Mouse (Mus musculus) myocyte (in vitro differentiated cells): ENCODE data around the gene Amigo1.
A peak's percentile ranks its signal among the peaks of the same experiment; 100 is the strongest.

ENCODE experiments used
- CEBPB ChIP-seq: IDR thresholded peaks from 2 replicates; pipeline ENCODE4 v1.6.1; 2011; ENCODE audit warnings: mild to moderate bottlenecking, moderate library complexity; ENCODE audit not compliant: poor library complexity, insufficient read depth, severe bottlenecking
- E2F4 ChIP-seq: IDR thresholded peaks from one replicate; pipeline ENCODE4 v1.6.1; 2011; ENCODE audit warnings: mild to moderate bottlenecking, control low read depth, moderate library complexity; ENCODE audit not compliant: insufficient read depth
- MAX ChIP-seq: IDR thresholded peaks from one replicate; pipeline ENCODE4 v1.6.1; 2011; ENCODE audit warnings: low read depth, mild to moderate bottlenecking, control low read depth
- MYOD1 ChIP-seq, 3 experiments: IDR thresholded peaks; one replicate each; pipeline ENCODE4 v1.6.1; 2011; ENCODE audit warnings: control low read depth in 2 of 3, low read depth in 2 of 3, mild to moderate bottlenecking in 2 of 3, moderate library complexity in 1 of 3; ENCODE audit not compliant: insufficient read length in 2 of 3, control insufficient read depth in 1 of 3
- MYOG ChIP-seq, 3 experiments: IDR thresholded peaks; one replicate each; pipeline ENCODE4 v1.6.1; 2011; ENCODE audit warnings: control low read depth in 2 of 3, low read depth in 2 of 3, mild to moderate bottlenecking in 2 of 3; ENCODE audit not compliant: insufficient read length in 2 of 3, control insufficient read depth in 1 of 3, insufficient read depth in 1 of 3
- POLR2A ChIP-seq: IDR thresholded peaks from one replicate; pipeline ENCODE4 v1.6.1; 2011; ENCODE audit warnings: low read depth, mild to moderate bottlenecking, control low read depth, moderate library complexity; ENCODE audit not compliant: insufficient read length
- POLR2AphosphoS2 ChIP-seq: IDR thresholded peaks from one replicate; pipeline ENCODE4 v1.6.1; 2011; ENCODE audit warnings: low read depth, control low read depth; ENCODE audit not compliant: insufficient read length
- REST ChIP-seq: IDR thresholded peaks from one replicate; pipeline ENCODE4 v1.6.1; 2011; ENCODE audit warnings: mild to moderate bottlenecking, control low read depth, moderate library complexity; ENCODE audit not compliant: insufficient read depth, insufficient read length
- SRF ChIP-seq: IDR thresholded peaks from one replicate; pipeline ENCODE4 v1.6.1; 2011; ENCODE audit warnings: low read depth; ENCODE audit not compliant: control insufficient read depth, insufficient read length
- TCF12 ChIP-seq: IDR thresholded peaks from one replicate; pipeline ENCODE4 v1.6.1; 2011; ENCODE audit warnings: mild to moderate bottlenecking, control low read depth; ENCODE audit not compliant: poor library complexity, insufficient read depth, severe bottlenecking
- USF1 ChIP-seq: IDR thresholded peaks from one replicate; pipeline ENCODE4 v1.6.1; 2011; ENCODE audit warnings: low read depth, mild to moderate bottlenecking, control low read depth, moderate library complexity

- TF ChIP-seq MAX: no peak
- no peak for TF ChIP-seq POLR2A
- no peak for TF ChIP-seq TCF12
- TF ChIP-seq SRF: no peak
- no peak for TF ChIP-seq REST
- no peak for TF ChIP-seq CEBPB
- TF ChIP-seq USF1: no peak
- peak in 2 of 3 experiments; percentile 11 to 53 for TF ChIP-seq MYOD1 (IDR thresholded peaks at IDR 0.05; ENCODE audit: control insufficient read depth in 1 of 3, insufficient read length in 2 of 3, low read depth in 2 of 3)
- TF ChIP-seq MYOG (IDR thresholded peaks at IDR 0.05; ENCODE audit: control insufficient read depth in 1 of 3, insufficient read depth in 1 of 3, insufficient read length in 2 of 3, low read depth in 2 of 3): no peak
- TF ChIP-seq POLR2AphosphoS2: no peak
- no peak for TF ChIP-seq E2F4
Measured at GRCm38 (mm10) chr3:108197066-108197497, 10.9 kb downstream of the Amigo1 start.
